Mouse (Mus musculus): ENCODE results near the gene Col15a1.

- TF ChIP-seq CTCF (IDR thresholded peaks at IDR 0.05; ENCODE audit: low read depth) (no peak), EP300 (IDR thresholded peaks at IDR 0.05; ENCODE audit: low read depth) (no peak)
These were observed 79.5 kb downstream of the Col15a1 start for GRCm38 (mm10) chr4:47287468-47287867.
